Mouse (Mus musculus) megakaryocyte-erythroid progenitor cell, adult 5-6 weeks (primary cell): ENCODE data around the gene Olfr1500. TPM values are rescaled to one million over a fixed set of nuclear protein-coding genes. Genes with fewer than 3 reads are reported as not detected.
"Not testable (repeated sequence)": the region's sequence is repeated elsewhere in the genome, so short reads cannot be mapped to it uniquely, and the experiment has no call there.

Experiments
- ATAC-seq: replicated peaks from 2 replicates; pipeline ENCODE4 v1.8.0; 2016; ENCODE audit warnings: mild to moderate bottlenecking, inconsistent platforms; ENCODE audit not compliant: severe bottlenecking, poor library complexity, low FRiP score, low TSS enrichment
- total RNA-seq, 2 experiments: library from RNA; stranded (forward) in 1 of 2; stranded (reverse) in 1 of 2; fragments of 200-1000, 215-1000 nt in 1 of 2; fragments of >200 nt in 1 of 2; fragmentation: Nextera tagmentation in 1 of 2; gene quantifications; 2 replicates each; pipeline ENCODE4 v1.2.3; 2014 to 2017

Olfr1500 gene
- total RNA-seq (2014; fragmentation: Nextera tagmentation): not detected in 2 replicates
- total RNA-seq (2017): not detected in 2 replicates

DNA sequence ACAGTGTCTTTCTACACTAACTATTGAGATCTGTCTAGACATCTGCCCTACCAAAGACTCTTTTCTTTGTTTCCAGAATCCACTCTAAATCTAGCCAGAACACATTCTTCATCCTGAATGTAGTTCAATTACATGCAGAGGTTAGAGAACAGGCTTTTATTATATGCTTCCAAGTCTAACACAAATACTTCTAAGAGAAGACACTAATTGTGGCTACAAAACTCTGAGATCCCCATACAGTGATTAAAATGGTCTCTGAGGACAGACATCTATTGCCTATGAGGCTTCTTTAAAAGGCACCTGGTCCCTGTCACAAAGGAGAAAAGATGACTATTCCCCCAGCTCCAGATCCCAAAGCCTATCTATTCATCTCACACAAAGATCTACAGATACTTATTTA lies at the start of gene Olfr1500:
Gene Olfr1500 (minus strand): TSS at position 101 of the 400 bp plus-strand sequence.
- no peak for ATAC-seq

DNA sequence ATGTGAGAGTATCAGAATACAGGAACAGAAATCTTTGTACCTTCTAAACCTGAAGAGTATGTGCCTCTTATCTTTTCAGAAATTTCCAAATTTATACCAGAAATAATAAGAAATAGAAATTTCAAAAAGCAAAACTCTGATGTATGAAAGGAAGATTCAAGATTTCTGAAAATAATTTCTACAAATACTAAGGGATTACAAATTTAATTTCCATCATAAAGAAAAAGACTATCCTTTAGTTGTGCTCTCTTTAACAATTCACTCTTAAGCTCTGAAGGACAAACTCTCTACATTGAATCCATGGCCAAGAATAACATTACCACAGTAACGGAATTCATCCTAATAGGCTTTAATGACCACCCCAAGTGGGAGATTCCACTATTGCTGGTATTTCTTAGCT lies 31.2 kb upstream of the Olfr1500 start, which contains the start of gene Olfr1502:
Gene Olfr1502 (plus strand): TSS at position 301 of the 400 bp plus-strand sequence.
- no peak for ATAC-seq

DNA sequence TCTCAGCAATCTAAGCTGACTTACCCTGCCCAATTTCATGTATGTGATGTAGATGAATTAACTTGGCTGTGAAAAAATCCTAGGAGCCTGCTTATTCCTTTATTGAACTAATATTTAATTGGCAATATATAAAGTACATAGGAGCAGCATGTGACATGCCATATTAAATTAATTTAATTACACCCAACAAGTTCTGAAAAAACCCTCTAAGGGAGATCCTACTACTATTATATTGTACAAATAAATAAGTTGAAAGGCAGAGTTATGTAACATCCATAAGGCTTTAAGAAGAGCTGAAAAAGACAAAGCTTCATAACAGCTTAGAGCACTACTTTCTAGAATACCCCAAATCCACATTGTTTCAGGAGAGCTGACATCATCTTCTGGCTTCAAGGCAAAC lies 20.3 kb upstream of the Olfr1500 start, which contains the start of gene Olfr1501:
Gene Olfr1501 (minus strand): TSS at position 101 of the 400 bp plus-strand sequence.
- ATAC-seq: not testable (repeated sequence)

DNA sequence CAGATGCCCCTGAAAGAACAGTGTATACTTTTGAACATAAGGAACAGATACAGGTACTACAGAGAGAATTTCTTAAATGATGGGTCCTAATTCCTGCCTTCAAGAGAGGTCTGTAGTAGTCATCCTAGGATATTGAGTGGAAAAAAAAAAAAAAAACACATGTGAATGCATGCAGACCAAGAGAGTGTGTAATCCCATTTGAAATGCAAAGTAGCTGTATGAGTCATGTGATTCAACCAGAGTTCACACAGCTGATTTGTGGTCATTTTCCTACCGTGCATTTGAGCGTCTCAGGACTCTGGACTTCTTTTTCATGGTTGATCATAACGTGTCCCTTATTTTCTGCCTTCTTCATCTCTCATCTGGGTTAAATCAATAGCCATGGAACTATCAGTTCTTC lies 1.8 kb downstream of the Olfr1500 start:
- no peak for ATAC-seq

DNA sequence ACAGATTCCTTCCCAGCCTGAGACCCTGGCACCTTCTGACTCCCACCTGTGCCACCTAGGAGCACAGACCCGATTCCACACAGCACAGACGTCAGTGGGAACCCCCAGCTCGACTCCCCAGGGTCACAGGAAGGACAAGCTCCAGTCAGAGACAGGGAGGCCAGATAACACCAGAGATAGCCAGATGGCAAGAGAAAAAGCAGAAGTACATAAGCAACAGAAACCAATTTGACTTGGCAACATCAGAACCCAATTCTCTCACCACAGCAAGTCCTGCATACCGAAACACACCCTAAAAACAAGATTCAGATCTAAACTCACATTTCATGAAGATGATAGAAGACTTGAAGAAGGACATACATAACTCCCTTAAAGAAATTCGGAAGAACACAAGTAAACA lies 9.4 kb downstream of the Olfr1500 start:
- ATAC-seq: no peak

DNA sequence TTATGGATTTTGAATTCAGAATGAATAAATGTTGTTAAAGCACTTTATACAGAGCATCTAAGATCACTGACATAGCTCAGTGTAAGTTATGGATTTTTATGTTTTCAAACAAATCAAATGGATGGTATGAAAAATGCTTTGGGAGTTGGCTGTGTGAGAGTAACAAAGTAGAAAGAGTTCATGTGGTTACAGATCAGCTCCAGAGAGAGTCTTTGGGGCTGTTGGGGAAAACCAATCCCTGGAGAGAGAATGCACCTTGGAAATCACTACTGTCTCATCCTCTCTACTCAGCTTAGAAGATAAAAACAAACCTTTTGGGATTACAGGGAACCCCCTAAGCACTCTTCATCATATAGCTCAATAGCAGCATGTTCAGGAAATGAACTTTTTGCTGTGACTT lies 10.9 kb downstream of the Olfr1500 start, which contains the start of gene Olfr1499:
Gene Olfr1499 (minus strand): TSS at position 101 of the 400 bp plus-strand sequence.
- no peak for ATAC-seq

DNA sequence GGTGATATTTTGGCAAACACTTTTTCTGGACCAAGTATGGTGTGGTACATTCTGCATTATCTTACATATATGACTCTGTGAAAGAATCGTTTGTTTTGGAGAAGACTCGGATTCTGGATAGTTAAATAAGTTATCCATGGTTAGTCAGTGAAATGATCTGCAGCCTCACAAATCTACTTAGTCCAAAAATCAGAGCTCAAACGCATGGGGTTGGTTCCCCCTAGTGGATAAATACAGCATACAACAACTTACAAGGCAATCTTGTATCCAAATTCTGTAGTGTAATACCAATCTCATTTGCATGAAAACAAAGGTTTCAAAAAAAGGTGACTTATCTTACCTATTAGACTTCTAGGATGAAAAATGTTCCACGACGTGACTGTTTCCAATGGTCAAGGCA lies 11.5 kb downstream of the Olfr1500 start:
- no peak for ATAC-seq

DNA sequence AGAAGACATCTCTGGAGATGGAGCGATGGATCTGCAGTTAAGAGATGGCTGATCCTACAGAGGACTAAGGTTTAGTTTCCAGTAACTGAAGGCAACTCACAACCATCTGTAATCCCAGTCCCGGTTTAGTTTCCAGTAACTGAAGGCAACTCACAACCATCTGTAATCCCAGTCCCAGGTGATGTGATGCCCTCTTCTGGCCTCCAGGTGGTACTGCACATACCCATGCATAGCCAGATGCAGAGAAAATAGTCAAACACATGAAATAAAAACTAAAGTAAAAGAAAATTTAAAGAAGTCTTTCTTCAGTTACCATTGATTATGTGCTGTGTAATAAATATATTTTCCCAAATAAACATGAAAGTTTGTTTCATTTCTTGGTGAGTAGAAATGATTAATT lies 17.5 kb downstream of the Olfr1500 start:
- no peak for ATAC-seq

DNA sequence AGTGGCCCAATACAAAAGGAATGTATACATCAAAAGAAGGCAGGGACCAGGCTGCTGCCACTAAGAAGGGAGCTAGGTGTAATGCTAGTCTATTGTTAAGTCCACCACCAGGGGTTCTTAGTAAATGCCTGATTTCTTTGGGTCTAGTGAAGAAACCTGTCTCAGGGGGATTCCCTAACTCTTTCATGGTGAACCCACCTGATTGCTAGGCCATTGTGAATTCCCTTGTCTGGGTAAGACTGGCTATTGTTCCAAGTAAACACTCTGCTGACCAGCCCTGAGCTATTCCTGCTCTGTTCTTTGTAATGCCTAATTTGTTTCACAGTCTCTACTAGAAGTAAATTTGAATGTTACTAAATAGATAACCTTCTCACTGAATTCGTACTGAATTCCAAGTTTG lies 24.8 kb downstream of the Olfr1500 start:
- not testable (repeated sequence) for ATAC-seq

DNA sequence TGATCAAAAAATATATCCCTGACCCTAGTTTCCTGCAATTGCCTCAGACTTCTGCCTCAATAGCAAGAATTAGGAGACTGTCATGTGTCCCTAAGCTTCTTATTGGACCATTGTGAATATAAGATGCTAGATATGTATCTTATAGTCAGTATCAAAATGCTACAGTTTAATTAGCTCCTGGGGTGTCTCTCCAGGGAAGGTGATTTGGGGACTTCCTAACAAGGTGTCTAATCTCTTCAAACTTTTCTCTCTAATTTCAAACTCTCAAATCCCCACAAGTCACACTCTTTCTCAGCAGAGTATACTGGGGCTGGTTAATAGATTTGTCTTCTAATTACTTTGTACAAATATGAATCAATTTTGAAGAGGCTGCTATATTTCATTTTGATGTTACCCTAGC lies 32.2 kb downstream of the Olfr1500 start, which contains the start of gene Olfr1497:
Gene Olfr1497 (minus strand): TSS at position 101 of the 400 bp plus-strand sequence.
- no peak for ATAC-seq

DNA sequence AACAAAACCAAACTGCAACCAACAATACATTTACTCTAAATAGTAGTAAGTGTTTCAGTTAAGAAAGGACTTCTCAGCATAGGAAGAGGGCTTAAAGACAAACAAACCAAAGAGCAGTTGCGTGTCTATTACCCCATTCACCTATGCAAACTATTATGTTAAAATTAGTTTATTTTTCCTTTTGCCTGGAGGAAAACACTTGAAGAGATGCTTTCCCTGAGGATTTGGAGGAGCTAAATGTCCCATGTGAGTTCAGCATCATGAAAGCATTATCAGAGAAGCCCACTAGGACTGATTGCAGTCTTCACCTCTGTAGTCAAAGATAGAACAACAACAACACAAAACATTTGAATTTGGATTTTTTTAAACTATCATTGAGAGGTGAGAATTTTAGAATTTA lies 52.7 kb downstream of the Olfr1500 start, which contains the start of gene Olfr1496:
Gene Olfr1496 (plus strand): TSS at position 301 of the 400 bp plus-strand sequence.
- ATAC-seq: no peak

Other genes with a start within 250 kb of the Olfr1500 start
- gene Olfr1484, start 247.0 kb downstream of the Olfr1500 start, total RNA-seq (2014; fragmentation: Nextera tagmentation): not detected in 2 replicates
- not detected in 2 replicates for gene Olfr1484, start 247.0 kb downstream of the Olfr1500 start, total RNA-seq (2017)
- gene Olfr1487, start 213.1 kb downstream of the Olfr1500 start, total RNA-seq (2014; fragmentation: Nextera tagmentation): not detected in 2 replicates
- not detected in 2 replicates for gene Olfr1487, start 213.1 kb downstream of the Olfr1500 start, total RNA-seq (2017)
- gene Olfr1489, start 198.9 kb downstream of the Olfr1500 start, total RNA-seq (2014; fragmentation: Nextera tagmentation): not detected in 2 replicates
- gene Olfr1489, start 198.9 kb downstream of the Olfr1500 start, total RNA-seq (2017): not detected in 2 replicates
- gene Olfr1490, start 179.4 kb downstream of the Olfr1500 start, total RNA-seq (2014; fragmentation: Nextera tagmentation): not detected in 2 replicates
- gene Olfr1490, start 179.4 kb downstream of the Olfr1500 start, total RNA-seq (2017): not detected in 2 replicates
- not detected in 2 replicates for gene Olfr1491, start 133.2 kb downstream of the Olfr1500 start, total RNA-seq (2014; fragmentation: Nextera tagmentation)
- gene Olfr1491, start 133.2 kb downstream of the Olfr1500 start, total RNA-seq (2017): not detected in 2 replicates
- gene Olfr1493-ps1, start 107.2 kb downstream of the Olfr1500 start, total RNA-seq (2014; fragmentation: Nextera tagmentation): not detected in 2 replicates
- not detected in 2 replicates for gene Olfr1493-ps1, start 107.2 kb downstream of the Olfr1500 start, total RNA-seq (2017)
- not detected in 2 replicates for gene Olfr1494, start 90.8 kb downstream of the Olfr1500 start, total RNA-seq (2014; fragmentation: Nextera tagmentation)
- not detected in 2 replicates for gene Olfr1494, start 90.8 kb downstream of the Olfr1500 start, total RNA-seq (2017)
- gene Olfr1495, start 65.9 kb downstream of the Olfr1500 start, total RNA-seq (2014; fragmentation: Nextera tagmentation): not detected in 2 replicates
- gene Olfr1495, start 65.9 kb downstream of the Olfr1500 start, total RNA-seq (2017): not detected in 2 replicates
- gene Olfr1496, start 52.6 kb downstream of the Olfr1500 start, total RNA-seq (2014; fragmentation: Nextera tagmentation): not detected in 2 replicates
- not detected in 2 replicates for gene Olfr1496, start 52.6 kb downstream of the Olfr1500 start, total RNA-seq (2017)
- gene Olfr1497, start 32.3 kb downstream of the Olfr1500 start, total RNA-seq (2014; fragmentation: Nextera tagmentation): not detected in 2 replicates
- gene Olfr1497, start 32.3 kb downstream of the Olfr1500 start, total RNA-seq (2017): not detected in 2 replicates
- not detected in 2 replicates for gene Olfr1499, start 11.0 kb downstream of the Olfr1500 start, total RNA-seq (2014; fragmentation: Nextera tagmentation)
- gene Olfr1499, start 11.0 kb downstream of the Olfr1500 start, total RNA-seq (2017): not detected in 2 replicates
- not detected in 2 replicates for gene Olfr1501, start 20.2 kb upstream of the Olfr1500 start, total RNA-seq (2014; fragmentation: Nextera tagmentation)
- gene Olfr1501, start 20.2 kb upstream of the Olfr1500 start, total RNA-seq (2017): not detected in 2 replicates
- gene Olfr1502, start 31.3 kb upstream of the Olfr1500 start, total RNA-seq (2014; fragmentation: Nextera tagmentation): not detected in 2 replicates
- gene Olfr1502, start 31.3 kb upstream of the Olfr1500 start, total RNA-seq (2017): not detected in 2 replicates
- gene Olfr1504, start 67.4 kb upstream of the Olfr1500 start, total RNA-seq (2014; fragmentation: Nextera tagmentation): not detected in 2 replicates
- gene Olfr1504, start 67.4 kb upstream of the Olfr1500 start, total RNA-seq (2017): not detected in 2 replicates
- not detected in 2 replicates for gene Olfr1505, start 83.0 kb upstream of the Olfr1500 start, total RNA-seq (2014; fragmentation: Nextera tagmentation)
- not detected in 2 replicates for gene Olfr1505, start 83.0 kb upstream of the Olfr1500 start, total RNA-seq (2017)